Comparison of ENCODE assay signal across 16 mouse cellular contexts in genomic region chr3:144302626-144303025, GRCm38 (mm10).
"Had no signal": no experiment of that assay in that cellular context is flagged by ENCODE, and none has a peak within 500 bp of the region (broad histone marks: within the 10 kb centered on the region; RNA-seq: fewer than 3 reads in every experiment).

No protein-coding gene starts in this region.

- H3K27me3 ChIP-seq: lung, embryonic 15.5 days; megakaryocyte, embryonic 14.5 days; midbrain, embryonic 13.5 days; midbrain, embryonic 15.5 days; neural tube, embryonic 12.5 days had no signal

- H3K27ac ChIP-seq: lung, embryonic 15.5 days; macrophage; midbrain, embryonic 13.5 days; midbrain, embryonic 15.5 days; neural tube, embryonic 12.5 days had no signal

- ATAC-seq: lung, postnatal 0 days; midbrain, embryonic 13.5 days; midbrain, embryonic 15.5 days had no signal

- H3K4me1 ChIP-seq: lung, embryonic 15.5 days; megakaryocyte, embryonic 14.5 days; midbrain, embryonic 13.5 days; midbrain, embryonic 15.5 days had no signal

- H3K9ac ChIP-seq: lung, embryonic 15.5 days; midbrain, embryonic 13.5 days; midbrain, embryonic 15.5 days; neural tube, embryonic 12.5 days had no signal

- H3K9me3 ChIP-seq: lung, embryonic 15.5 days; midbrain, embryonic 13.5 days; midbrain, embryonic 15.5 days; neural tube, embryonic 12.5 days had no signal

- H3K4me2 ChIP-seq: lung, embryonic 15.5 days; midbrain, embryonic 11.5 days; midbrain, embryonic 13.5 days; midbrain, embryonic 15.5 days; neural tube, embryonic 12.5 days had no signal

- DNase-seq: lung, adult 2 months; lung, postnatal 14 days; lung, postnatal 36 days; right cerebral cortex, postnatal 14 days; spleen, adult 18-20 months; thymus, adult 18-20 months; thymus, postnatal 14 days; thymus, postnatal 36 days had no signal

- H3K36me3 ChIP-seq: lung, embryonic 15.5 days; midbrain, embryonic 13.5 days; midbrain, embryonic 15.5 days; neural tube, embryonic 12.5 days had no signal

- H3K4me3 ChIP-seq: lung, embryonic 15.5 days; megakaryocyte, embryonic 14.5 days; midbrain, embryonic 13.5 days; midbrain, embryonic 15.5 days; neural tube, embryonic 12.5 days had no signal
